Mouse (Mus musculus): ENCODE data around the gene Tcea2.
A peak's percentile ranks its signal among the peaks of the same experiment; 100 is the strongest.

The Tcea2 gene

DNA sequence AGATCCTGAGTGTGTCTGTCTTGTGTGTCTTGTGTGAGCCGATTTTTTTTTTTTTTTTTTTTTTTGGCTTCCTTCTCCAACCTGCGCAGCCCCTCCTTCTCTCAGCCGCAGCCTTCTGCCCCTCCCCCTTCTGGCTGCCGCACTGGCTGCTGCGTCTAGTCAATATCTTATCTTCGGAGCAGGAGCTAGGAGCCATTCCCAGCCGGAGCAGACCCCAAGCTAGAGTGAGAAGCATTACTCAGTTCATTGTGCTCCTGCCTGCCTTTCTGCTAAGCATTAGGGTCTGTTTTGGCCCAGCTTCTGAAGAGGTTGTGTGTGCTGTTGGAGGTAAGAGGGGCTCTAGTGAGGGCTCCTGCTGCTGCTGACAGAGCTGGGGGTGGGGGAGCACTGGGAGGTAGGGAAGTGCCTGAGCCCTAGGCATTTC lies 34.8 kb downstream of the Tcea2 start, which contains the start of gene Oprl1:
TSS of gene Oprl1 (plus strand) at position 114 of the 424 bp plus-strand sequence.
- peak; percentile 65 for DNase-seq (ENCODE audit: low spot score)

GRCm38 (mm10) chr2:181715382-181715781 lies 35.3 kb downstream of the Tcea2 start:
- DNase-seq (ENCODE audit: low spot score) = no peak

GRCm38 (mm10) chr2:181716991-181717390 lies 36.9 kb downstream of the Tcea2 start:
- DNase-seq (ENCODE audit: low spot score) = peak; percentile 33

GRCm38 (mm10) chr2:181720061-181720460 lies 40.0 kb downstream of the Tcea2 start:
- DNase-seq (ENCODE audit: low spot score) = no peak

- no peak for DNase-seq (ENCODE audit: low spot score)
Measured at GRCm38 (mm10) chr2:181721200-181721599, 41.1 kb downstream of the Tcea2 start.

DNA sequence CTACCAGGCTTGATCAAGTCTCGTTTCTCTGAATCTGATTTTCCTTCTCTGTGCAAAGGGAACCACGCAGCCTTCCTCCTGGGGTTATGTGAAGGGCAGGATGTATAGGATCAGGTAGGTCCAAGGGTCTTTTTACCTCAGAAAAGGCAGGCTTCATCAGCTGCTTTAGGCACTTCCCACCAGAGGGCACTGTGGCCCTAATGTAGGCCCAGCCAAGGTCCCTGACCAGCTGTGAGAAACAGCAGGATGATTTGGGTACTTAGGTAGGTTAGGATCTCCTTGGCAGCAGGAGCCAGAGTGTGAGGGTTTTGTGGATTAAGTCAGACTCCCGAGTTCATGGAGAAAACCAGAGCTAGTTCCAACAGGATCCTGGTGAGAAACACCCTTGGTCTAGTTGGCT lies 42.1 kb downstream of the Tcea2 start:
- DNase-seq (ENCODE audit: low spot score) = peak; percentile 75

- no peak for DNase-seq (ENCODE audit: low spot score)
Measured at GRCm38 (mm10) chr2:181727659-181728262, 47.7 kb downstream of the Tcea2 start.

- no peak for DNase-seq (ENCODE audit: low spot score)
Measured at GRCm38 (mm10) chr2:181730051-181730450, 49.9 kb downstream of the Tcea2 start.
